Mouse (Mus musculus) liver, embryonic 16.5 days (tissue): ENCODE measurements around the gene Sipa1l3. TPM values are rescaled to one million over a fixed set of nuclear protein-coding genes. Genes with fewer than 3 reads are reported as not detected.

Experiments
- ATAC-seq: fragments of 200-750 bp; cut with Nextera tagmentation; 2 replicates; pipeline ENCODE4 v1.8.0; 2017; ENCODE audit warnings: low read depth, mild to moderate bottlenecking, moderate number of reproducible peaks, moderate library complexity
- H3K27ac ChIP-seq: fragments of 300-500 bp; sonication (generic); 2 replicates; pipeline ENCODE4 v1.5.1; 2014; ENCODE audit warnings: mild to moderate bottlenecking, low read length
- H3K27me3 ChIP-seq: fragments of 300-500 bp; sonication (generic); 2 replicates; pipeline ENCODE4 v1.6.1; 2014; ENCODE audit warnings: low read depth, low read length, mixed read lengths; ENCODE audit not compliant: control insufficient read depth, insufficient read depth
- H3K36me3 ChIP-seq: fragments of 300-500 bp; sonication (generic); 2 replicates; pipeline ENCODE4 v1.6.1; 2014; ENCODE audit warnings: mild to moderate bottlenecking; ENCODE audit not compliant: control insufficient read depth, insufficient read depth
- H3K4me1 ChIP-seq: fragments of 300-500 bp; sonication (generic); 2 replicates; pipeline ENCODE4 v1.6.1; 2014; ENCODE audit warnings: low read depth, low read length, mixed read lengths; ENCODE audit not compliant: control insufficient read depth
- H3K4me2 ChIP-seq: fragments of 300-500 bp; sonication (generic); 2 replicates; pipeline ENCODE4 v1.6.1; 2014; ENCODE audit warnings: low read depth, low read length, mixed read lengths
- H3K4me3 ChIP-seq: fragments of 300-500 bp; sonication (generic); 2 replicates; pipeline ENCODE4 v1.5.1; 2014; ENCODE audit warnings: low read depth, mild to moderate bottlenecking, low read length
- H3K9ac ChIP-seq: fragments of 300-500 bp; sonication (generic); 2 replicates; pipeline ENCODE4 v1.6.1; 2014; ENCODE audit warnings: low read depth, low read length
- H3K9me3 ChIP-seq: fragments of 300-500 bp; sonication (generic); replicated peaks from 2 replicates; pipeline ENCODE4 v1.6.1; 2016; ENCODE audit warnings: low read length; ENCODE audit not compliant: control insufficient read depth
- whole genome bisulfite sequencing: fragments of 180-500 bp; shearing (Covaris S2); extraction: QIAGEN DNeasy Blood & Tissue Kit; methylation state at CpG from one replicate; pipeline ENCODE4 v1.1.7; 2014; ENCODE audit not compliant: insufficient replicate concordance; 5-methylcytosine and 5-hydroxymethylcytosine counted together
- polyA plus RNA-seq: library from polyadenylated mRNA; unstranded; fragments of >200 nt; fragmentation: Nextera tagmentation; extraction: Ambion mirVana; gene quantifications from 2 replicates; pipeline ENCODE4 v1.2.1, GENCODE M21; 2015

Gene Sipa1l3
- polyA plus RNA-seq, 1 experiment from 2014 or later = 2.4 TPM

GRCm38 (mm10) chr7:29462178-29462577 is 56.3 kb downstream of the Sipa1l3 start:
- no peak overlapping the region for H3K9ac ChIP-seq
- H3K36me3 ChIP-seq = no peaks in the 10 kb centered on the region
- no peak overlapping the region for H3K27ac ChIP-seq
- no peaks in the 10 kb centered on the region for H3K4me1 ChIP-seq
- H3K4me3 ChIP-seq = no peak overlapping the region
- H3K4me2 ChIP-seq = no peak overlapping the region
- H3K9me3 ChIP-seq = no peaks in the 10 kb centered on the region
- 68% methylated on average over 5 of the region's 5 CpGs for WGBS
- H3K27me3 ChIP-seq = no peaks in the 10 kb centered on the region
- no peak for ATAC-seq

- H3K36me3 ChIP-seq = no peaks in the 10 kb centered on the region
- H3K27ac ChIP-seq = no peak overlapping the region
- ATAC-seq = no peak
- WGBS = 55% methylated on average over 10 of the region's 10 CpGs
- H3K9me3 ChIP-seq = no peaks in the 10 kb centered on the region
- no peaks in the 10 kb centered on the region for H3K27me3 ChIP-seq
- no peak overlapping the region for H3K9ac ChIP-seq
- H3K4me3 ChIP-seq = no peak overlapping the region
- no peak overlapping the region for H3K4me2 ChIP-seq
- no peaks in the 10 kb centered on the region for H3K4me1 ChIP-seq
Measured at GRCm38 (mm10) chr7:29461557-29461956, 56.9 kb downstream of the Sipa1l3 start.

- H3K36me3 ChIP-seq = no peaks in the 10 kb centered on the region
- no peak overlapping the region for H3K9ac ChIP-seq
- no peaks in the 10 kb centered on the region for H3K27me3 ChIP-seq
- H3K4me1 ChIP-seq = no peaks in the 10 kb centered on the region
- WGBS = 67% methylated on average over 14 of the region's 14 CpGs
- no peak overlapping the region for H3K27ac ChIP-seq
- no peaks in the 10 kb centered on the region for H3K9me3 ChIP-seq
- H3K4me3 ChIP-seq = no peak overlapping the region
- no peak overlapping the region for H3K4me2 ChIP-seq
- no peak for ATAC-seq
Measured at GRCm38 (mm10) chr7:29458889-29459740, 59.3 kb downstream of the Sipa1l3 start.

- Histone ChIP-seq H3K4me2 (no peak overlapping the region), H3K9me3 (no peaks in the 10 kb centered on the region), H3K27me3 (no peaks in the 10 kb centered on the region), H3K4me3 (no peak overlapping the region), H3K36me3 (no peaks in the 10 kb centered on the region), H3K27ac (no peak overlapping the region), H3K4me1 (no peaks in the 10 kb centered on the region), H3K9ac (no peak overlapping the region)
- WGBS = 59% methylated on average over 6 of the region's 6 CpGs
- ATAC-seq = no peak
Measured at GRCm38 (mm10) chr7:29457772-29458171, 60.7 kb downstream of the Sipa1l3 start.

- Histone ChIP-seq H3K4me1 (no peaks in the 10 kb centered on the region), H3K9ac (no peak overlapping the region), H3K27ac (no peak overlapping the region), H3K4me3 (no peak overlapping the region), H3K4me2 (no peak overlapping the region), H3K9me3 (no peaks in the 10 kb centered on the region), H3K36me3 (no peaks in the 10 kb centered on the region), H3K27me3 (no peaks in the 10 kb centered on the region)
- no peak for ATAC-seq
- WGBS = 64% methylated on average over 9 of the region's 9 CpGs
Measured at GRCm38 (mm10) chr7:29456716-29457115, 61.7 kb downstream of the Sipa1l3 start.

GRCm38 (mm10) chr7:29455591-29455990 is 62.9 kb downstream of the Sipa1l3 start:
- H3K9me3 ChIP-seq = no peaks in the 10 kb centered on the region

GRCm38 (mm10) chr7:29454965-29455364 is 63.5 kb downstream of the Sipa1l3 start:
- Histone ChIP-seq H3K4me2 (no peak overlapping the region), H3K9me3 (no peaks in the 10 kb centered on the region), H3K9ac (no peak overlapping the region), H3K36me3 (no peaks in the 10 kb centered on the region), H3K4me1 (no peaks in the 10 kb centered on the region), H3K4me3 (no peak overlapping the region), H3K27ac (no peak overlapping the region), H3K27me3 (no peaks in the 10 kb centered on the region)
- 70% methylated on average over 7 of the region's 7 CpGs for WGBS
- no peak for ATAC-seq

More at GRCm38 (mm10) chr7:29455591-29455990, 62.9 kb downstream of the Sipa1l3 start:
- H3K9ac ChIP-seq = no peak overlapping the region
- no peak for ATAC-seq
- no peaks in the 10 kb centered on the region for H3K4me1 ChIP-seq
- no peaks in the 10 kb centered on the region for H3K27me3 ChIP-seq
- no peaks in the 10 kb centered on the region for H3K36me3 ChIP-seq
- H3K27ac ChIP-seq = no peak overlapping the region
- no peak overlapping the region for H3K4me2 ChIP-seq
- 51% methylated on average over 6 of the region's 6 CpGs for WGBS
- H3K4me3 ChIP-seq = no peak overlapping the region

GRCm38 (mm10) chr7:29452991-29453741 is 65.3 kb downstream of the Sipa1l3 start:
- no peaks in the 10 kb centered on the region for H3K9me3 ChIP-seq
- H3K4me1 ChIP-seq = no peaks in the 10 kb centered on the region
- no peaks in the 10 kb centered on the region for H3K36me3 ChIP-seq
- peak; percentile 32; the same call in 1 of the 2 replicates for ATAC-seq
- no peaks in the 10 kb centered on the region for H3K27me3 ChIP-seq
- no peak overlapping the region for H3K4me2 ChIP-seq
- H3K9ac ChIP-seq = no peak overlapping the region
- no peak overlapping the region for H3K4me3 ChIP-seq
- WGBS = 40% methylated on average over 18 of the region's 18 CpGs
- H3K27ac ChIP-seq = no peak overlapping the region; the same call in 1 of the 2 replicates

GRCm38 (mm10) chr7:29452381-29452780 is 66.1 kb downstream of the Sipa1l3 start:
- H3K36me3 ChIP-seq = no peaks in the 10 kb centered on the region
- no peaks in the 10 kb centered on the region for H3K4me1 ChIP-seq
- H3K9ac ChIP-seq = no peak overlapping the region
- 66% methylated on average over 6 of the region's 6 CpGs for WGBS
- ATAC-seq = no peak
- H3K4me2 ChIP-seq = no peak overlapping the region
- H3K9me3 ChIP-seq = no peaks in the 10 kb centered on the region
- H3K27ac ChIP-seq = no peak overlapping the region
- H3K27me3 ChIP-seq = no peaks in the 10 kb centered on the region
- H3K4me3 ChIP-seq = no peak overlapping the region
